Mouse (Mus musculus) embryonic facial prominence, embryonic 13.5 days (tissue): Measurements from ENCODE around the gene Elovl7. TPM values are rescaled to one million over a fixed set of nuclear protein-coding genes. Genes with fewer than 3 reads are reported as not detected.

Source experiments
- ATAC-seq: fragments of 200-750 bp; cut with Nextera tagmentation; 2 replicates; pipeline ENCODE4 v1.8.0; 2017; ENCODE audit warnings: low read depth; ENCODE audit not compliant: insufficient number of reproducible peaks, insufficient read depth, low FRiP score, low TSS enrichment
- H3K27ac ChIP-seq: fragments of 300-500 bp; sonication (generic); 2 replicates; pipeline ENCODE4 v1.5.1; 2015; ENCODE audit warnings: moderate library complexity, mild to moderate bottlenecking, inconsistent platforms
- H3K27me3 ChIP-seq: fragments of 300-500 bp; sonication (generic); 2 replicates; pipeline ENCODE4 v1.6.1; 2015; ENCODE audit warnings: mild to moderate bottlenecking, inconsistent platforms
- H3K36me3 ChIP-seq: fragments of 300-500 bp; sonication (generic); 2 replicates; pipeline ENCODE4 v1.6.1; 2015; ENCODE audit warnings: mild to moderate bottlenecking, inconsistent platforms
- H3K4me1 ChIP-seq: fragments of 300-500 bp; sonication (generic); 2 replicates; pipeline ENCODE4 v1.6.1; 2015; ENCODE audit warnings: inconsistent platforms
- H3K4me2 ChIP-seq: fragments of 300-500 bp; sonication (generic); 2 replicates; pipeline ENCODE4 v1.6.1; 2015; ENCODE audit warnings: moderate library complexity, mild to moderate bottlenecking, inconsistent platforms
- H3K4me3 ChIP-seq: fragments of 300-500 bp; sonication (generic); 2 replicates; pipeline ENCODE4 v1.5.1; 2015; ENCODE audit warnings: mild to moderate bottlenecking, inconsistent platforms
- H3K9ac ChIP-seq: fragments of 300-500 bp; sonication (generic); 2 replicates; pipeline ENCODE4 v1.6.1; 2015; ENCODE audit warnings: mild to moderate bottlenecking, inconsistent platforms
- H3K9me3 ChIP-seq: fragments of 300-500 bp; sonication (generic); 2 replicates; pipeline ENCODE4 v1.6.1; 2016; ENCODE audit warnings: inconsistent platforms
- WGBS: fragments of 180-500 bp; shearing (Covaris S2); methylation state at CpG from one replicate; pipeline ENCODE4 v1.1.7; 2015; ENCODE audit warnings: mixed read lengths; 5-methylcytosine and 5-hydroxymethylcytosine counted together
- polyA plus RNA-seq: library from polyadenylated mRNA; unstranded; fragments of >200 nt; fragmentation: Nextera tagmentation; extraction: Ambion mirVana; gene quantifications from 2 replicates; pipeline ENCODE4 v1.2.1, GENCODE M21; 2015

Elovl7 gene
- polyA plus RNA-seq, result 3.3 and 5.0 TPM in 2 replicates

DNA sequence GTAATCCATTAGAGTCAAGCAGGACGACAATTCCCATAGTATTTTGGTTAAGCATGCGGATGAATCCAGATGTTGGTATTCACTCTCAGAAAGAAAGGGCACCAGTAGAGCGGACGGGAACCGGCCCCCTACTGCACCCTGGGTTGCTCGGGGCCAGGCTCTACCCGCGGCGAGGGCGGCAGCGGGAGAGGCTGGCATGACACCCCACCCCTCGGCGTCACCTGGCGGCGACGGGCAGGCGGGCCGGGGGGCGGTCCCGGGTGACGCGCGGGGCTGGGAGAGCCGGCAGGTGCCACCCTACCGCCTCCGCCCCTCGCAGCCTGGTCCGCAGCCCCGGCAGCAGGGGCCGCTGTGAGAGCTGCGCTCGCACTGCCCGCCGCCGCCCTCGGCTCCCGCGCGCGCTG, at the start of gene Elovl7:
Gene Elovl7 (plus strand): TSS at position 324 of the 404 bp plus-strand sequence.
- H3K36me3 ChIP-seq, result no peaks in the 10 kb centered on the region
- ATAC-seq, result peak; percentile 88
- H3K9ac ChIP-seq, result peak within 1 kb of the TSS; percentile 74
- H3K4me1 ChIP-seq, result peaks cover 12% of the 10 kb centered on the region
- H3K4me3 ChIP-seq, result peak within 1 kb of the TSS; percentile 69
- peak within 1 kb of the TSS; percentile 100 for H3K4me2 ChIP-seq
- peaks cover 49% of the 10 kb centered on the region for H3K27me3 ChIP-seq
- H3K9me3 ChIP-seq, result no peaks in the 10 kb centered on the region
- H3K27ac ChIP-seq, result no peak within 1 kb of the TSS
- 1% methylated on average over 40 of the region's 40 CpGs for WGBS

DNA sequence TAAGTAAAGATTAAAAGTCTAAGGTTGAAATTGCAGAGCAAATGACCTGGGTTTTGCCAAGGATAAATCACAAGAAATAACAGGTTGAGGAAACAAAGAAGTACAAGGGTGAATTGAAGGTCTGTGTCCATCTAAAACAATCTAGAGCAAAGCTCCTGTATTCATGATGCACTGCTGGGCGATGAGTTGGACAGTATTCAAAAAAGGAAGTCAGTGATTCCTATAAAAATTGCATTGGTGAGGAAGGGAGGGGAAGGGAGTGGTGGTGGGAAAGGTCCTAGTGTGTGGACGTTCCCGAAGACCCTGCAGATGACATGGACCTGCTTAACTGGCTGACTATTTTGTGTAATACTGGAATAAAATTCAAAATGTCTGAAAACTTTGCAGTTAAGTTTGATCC, 49.6 kb upstream of the Elovl7 start:
- Histone ChIP-seq H3K9ac (no peak overlapping the region), H3K4me2 (no peak overlapping the region), H3K4me1 (peaks cover 3% of the 10 kb centered on the region), H3K36me3 (peaks cover 15% of the 10 kb centered on the region), H3K27me3 (no peaks in the 10 kb centered on the region), H3K4me3 (no peak overlapping the region), H3K9me3 (no peaks in the 10 kb centered on the region), H3K27ac (no peak overlapping the region)
- no peak for ATAC-seq
- 89% methylated on average over 3 of the region's 3 CpGs for WGBS

DNA sequence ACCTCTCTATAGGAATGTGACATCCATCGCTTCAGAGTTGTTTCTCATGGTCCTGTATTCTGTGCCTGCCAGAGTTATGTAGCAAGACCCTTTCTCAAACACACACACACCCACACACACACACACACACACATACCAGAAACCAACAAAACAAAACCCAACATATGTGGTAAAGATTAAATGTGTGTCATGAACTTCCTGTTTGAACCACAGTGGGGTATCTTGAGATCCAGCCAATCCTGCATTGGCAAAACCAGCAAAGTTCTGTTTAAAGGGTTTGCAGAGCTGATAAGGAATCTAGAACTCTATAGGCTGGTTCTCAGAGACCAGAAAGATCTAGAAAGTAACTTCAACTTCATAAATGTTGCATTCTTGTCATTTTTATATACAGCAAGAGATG, 44.2 kb upstream of the Elovl7 start:
- Histone ChIP-seq H3K9me3 (no peaks in the 10 kb centered on the region), H3K27ac (no peak overlapping the region), H3K9ac (no peak overlapping the region), H3K27me3 (no peaks in the 10 kb centered on the region), H3K36me3 (peaks cover 27% of the 10 kb centered on the region), H3K4me2 (no peak overlapping the region), H3K4me1 (no peaks in the 10 kb centered on the region), H3K4me3 (no peak overlapping the region)
- no peak for ATAC-seq
- whole genome bisulfite sequencing, result 96% methylated on average over 1 of the region's 1 CpGs

DNA sequence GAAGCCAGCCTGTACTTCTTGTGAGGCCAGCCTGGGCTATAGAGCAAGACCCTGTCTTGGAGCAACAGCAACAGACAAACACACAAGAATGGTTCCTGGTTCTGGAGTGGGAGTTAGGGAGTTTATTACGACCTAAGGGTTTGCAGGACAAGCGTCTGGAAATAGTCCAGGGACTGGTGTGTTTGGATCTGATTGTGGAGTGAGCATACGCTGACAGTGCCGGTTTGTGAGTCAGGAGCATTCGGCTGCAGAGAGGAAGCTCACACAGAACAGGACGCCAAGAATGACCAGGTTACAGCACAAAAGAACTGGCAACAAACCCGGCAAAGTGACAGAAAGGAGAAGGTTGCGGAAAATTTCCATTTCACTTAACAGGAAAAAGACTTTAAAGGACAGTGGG, 43.7 kb upstream of the Elovl7 start:
- Histone ChIP-seq H3K4me1 (no peaks in the 10 kb centered on the region), H3K27ac (no peak overlapping the region), H3K9ac (no peak overlapping the region), H3K9me3 (no peaks in the 10 kb centered on the region), H3K4me3 (no peak overlapping the region), H3K36me3 (peaks cover 29% of the 10 kb centered on the region), H3K4me2 (no peak overlapping the region), H3K27me3 (no peaks in the 10 kb centered on the region)
- WGBS, result 91% methylated on average over 8 of the region's 8 CpGs
- no peak for ATAC-seq

DNA sequence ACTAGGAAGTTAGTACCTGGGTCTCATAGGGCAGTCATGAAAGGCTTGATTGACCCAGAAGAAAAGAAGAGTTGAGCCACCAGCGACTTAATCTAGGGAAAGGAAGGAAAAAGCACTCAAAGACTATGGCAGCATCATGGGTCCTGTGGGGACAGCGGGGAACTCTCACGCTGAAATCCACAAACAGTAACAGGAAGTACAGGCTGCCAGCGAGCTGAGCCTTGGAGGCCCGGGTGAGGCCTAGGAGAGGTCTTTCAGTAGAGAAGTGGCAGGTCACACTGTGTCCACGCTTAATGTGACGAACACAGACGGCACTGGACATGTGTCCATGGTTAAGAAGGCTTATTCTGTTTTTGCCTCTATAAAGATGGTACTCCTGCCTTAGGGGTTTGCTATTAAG, 34.6 kb upstream of the Elovl7 start:
- ATAC-seq, result no peak
- Histone ChIP-seq H3K9me3 (no peaks in the 10 kb centered on the region), H3K4me2 (no peak overlapping the region), H3K36me3 (peaks cover 65% of the 10 kb centered on the region), H3K4me3 (no peak overlapping the region), H3K27ac (no peak overlapping the region), H3K27me3 (no peaks in the 10 kb centered on the region), H3K9ac (no peak overlapping the region), H3K4me1 (no peaks in the 10 kb centered on the region)
- WGBS, result 88% methylated on average over 8 of the region's 8 CpGs

DNA sequence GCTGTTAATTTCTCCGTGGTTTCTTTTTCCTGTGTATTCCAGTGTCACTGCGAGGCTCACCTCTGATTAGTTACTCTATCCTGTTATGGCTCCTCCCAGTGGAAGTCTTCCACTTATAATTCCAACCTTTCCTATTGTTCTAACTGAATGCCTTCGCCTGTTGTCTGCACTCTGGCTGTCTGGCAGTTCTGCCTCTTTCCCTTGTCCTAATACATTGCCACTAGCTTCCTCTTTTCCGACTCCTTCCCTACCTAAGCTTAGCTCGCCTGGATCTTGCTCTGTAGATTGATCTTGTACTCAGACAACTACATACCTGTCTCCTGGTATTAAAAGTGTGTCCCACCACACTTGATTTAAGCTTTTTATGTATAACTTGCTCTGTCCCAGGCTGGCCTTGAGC, 33.4 kb upstream of the Elovl7 start:
- no peaks in the 10 kb centered on the region for H3K27me3 ChIP-seq
- H3K9ac ChIP-seq, result no peak overlapping the region
- peaks cover 71% of the 10 kb centered on the region for H3K36me3 ChIP-seq
- H3K4me3 ChIP-seq, result no peak overlapping the region
- H3K4me2 ChIP-seq, result no peak overlapping the region
- 83% methylated on average over 5 of the region's 5 CpGs for WGBS
- H3K27ac ChIP-seq, result no peak overlapping the region
- H3K4me1 ChIP-seq, result no peaks in the 10 kb centered on the region
- H3K9me3 ChIP-seq, result no peaks in the 10 kb centered on the region
- ATAC-seq, result no peak

DNA sequence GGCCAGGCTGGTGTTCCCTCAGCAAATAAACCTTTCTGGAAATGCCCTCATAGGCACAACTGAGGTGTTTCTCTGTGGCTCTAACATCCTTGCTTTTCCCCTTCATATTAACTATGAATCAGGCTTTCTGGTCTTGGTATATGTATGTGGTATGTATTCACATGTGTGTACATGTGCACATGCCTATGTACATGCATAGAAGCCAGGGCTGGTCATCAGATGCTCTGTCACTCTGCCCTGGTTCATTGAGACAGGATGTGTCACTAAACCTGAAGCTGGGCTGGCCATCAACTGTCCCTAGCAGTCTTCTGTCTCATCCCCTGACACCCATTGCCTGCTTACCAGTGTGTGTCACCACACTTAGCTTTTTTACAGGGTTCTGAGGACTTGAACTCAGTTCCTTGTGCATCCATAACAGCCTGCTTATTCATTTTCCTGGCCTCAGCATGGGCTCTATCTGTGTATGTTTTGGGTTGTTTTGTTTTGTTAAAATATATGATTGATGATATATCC, 29.4 kb upstream of the Elovl7 start:
- no peak for ATAC-seq
- Histone ChIP-seq H3K4me1 (no peaks in the 10 kb centered on the region), H3K27ac (no peak overlapping the region), H3K36me3 (peaks cover 63% of the 10 kb centered on the region), H3K27me3 (no peaks in the 10 kb centered on the region), H3K9ac (no peak overlapping the region), H3K4me2 (no peak overlapping the region), H3K4me3 (no peak overlapping the region), H3K9me3 (no peaks in the 10 kb centered on the region)

DNA sequence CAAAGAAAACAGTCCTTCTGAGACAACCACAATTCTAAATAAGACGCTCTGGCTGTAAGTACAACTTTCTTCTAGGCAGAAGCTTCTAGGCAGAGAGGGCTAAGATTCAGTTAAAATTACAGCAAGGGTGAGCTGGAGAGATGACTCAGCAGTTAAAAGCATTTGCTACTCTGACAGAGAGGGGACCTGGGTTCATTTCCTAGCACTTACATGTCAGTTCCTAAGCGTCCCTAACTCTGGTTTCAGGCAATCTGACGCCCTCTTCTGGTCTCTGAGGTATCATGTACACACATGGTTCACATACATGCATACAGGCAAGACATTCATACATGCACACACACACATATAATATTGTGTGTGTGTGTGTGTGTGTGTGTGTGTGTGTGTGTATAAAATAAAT, 28.7 kb upstream of the Elovl7 start:
- Histone ChIP-seq H3K4me1 (no peaks in the 10 kb centered on the region), H3K9ac (no peak overlapping the region), H3K9me3 (no peaks in the 10 kb centered on the region), H3K4me3 (no peak overlapping the region), H3K27me3 (no peaks in the 10 kb centered on the region), H3K36me3 (peaks cover 61% of the 10 kb centered on the region), H3K4me2 (no peak overlapping the region), H3K27ac (no peak overlapping the region)
- no peak for ATAC-seq
- 93% methylated on average over 3 of the region's 3 CpGs for WGBS

DNA sequence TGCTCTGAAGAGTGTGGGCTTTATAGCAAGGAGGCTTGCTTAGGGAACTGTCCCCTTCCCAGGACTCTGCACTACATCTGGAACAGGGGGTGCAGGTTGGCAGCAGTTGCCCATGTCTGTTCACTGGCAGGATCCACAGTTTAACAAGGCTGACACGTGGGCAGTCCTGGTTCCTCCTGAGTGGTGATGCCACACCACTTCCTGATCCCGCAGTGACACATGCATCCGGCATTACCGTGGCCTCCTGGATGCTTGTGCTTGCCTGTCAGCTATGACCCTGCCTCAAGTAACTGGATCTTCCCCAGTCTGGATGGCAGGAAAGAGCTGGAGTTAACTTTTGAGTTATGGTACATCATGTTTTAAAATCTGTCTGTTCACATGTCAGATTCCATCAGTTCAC, 26.2 kb upstream of the Elovl7 start:
- no peak overlapping the region for H3K27ac ChIP-seq
- H3K9me3 ChIP-seq, result no peaks in the 10 kb centered on the region
- no peak for ATAC-seq
- H3K36me3 ChIP-seq, result peaks cover 40% of the 10 kb centered on the region
- H3K4me1 ChIP-seq, result no peaks in the 10 kb centered on the region
- H3K9ac ChIP-seq, result no peak overlapping the region
- H3K27me3 ChIP-seq, result no peaks in the 10 kb centered on the region
- WGBS, result 89% methylated on average over 4 of the region's 4 CpGs
- no peak overlapping the region for H3K4me3 ChIP-seq
- no peak overlapping the region for H3K4me2 ChIP-seq

DNA sequence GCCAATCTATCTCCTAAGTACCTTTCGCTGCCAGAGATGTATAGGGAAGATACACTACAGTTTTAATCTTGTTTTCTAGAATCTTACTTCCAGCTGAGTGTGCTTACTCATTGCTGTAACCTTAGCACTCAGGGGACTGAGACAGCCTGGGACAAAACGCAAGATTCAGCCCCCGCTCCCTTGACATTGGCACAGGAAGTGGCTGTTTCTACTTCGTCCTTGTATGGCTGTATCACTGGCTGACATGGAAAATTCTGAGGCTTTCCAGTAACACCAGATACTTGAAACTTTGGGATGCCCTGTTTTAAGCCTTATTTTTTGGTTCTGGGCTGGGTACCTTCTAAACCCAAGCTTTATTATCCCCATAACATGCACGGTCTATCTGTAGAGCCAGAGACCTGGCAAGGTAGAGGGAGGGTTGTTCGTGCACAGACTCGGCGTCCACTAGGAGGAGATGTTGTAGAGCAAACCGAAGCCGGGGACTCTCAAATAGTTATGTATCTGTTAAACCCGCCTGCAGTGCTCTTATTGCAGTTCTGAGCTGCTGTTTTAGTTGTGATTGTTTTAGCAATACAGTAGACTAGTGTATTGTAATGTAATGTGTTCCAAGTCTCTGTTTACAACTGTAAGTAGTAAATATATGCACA, 23.0 kb upstream of the Elovl7 start:
- H3K36me3 ChIP-seq, result peaks cover 31% of the 10 kb centered on the region
- H3K9me3 ChIP-seq, result no peaks in the 10 kb centered on the region
- no peak for ATAC-seq
- H3K4me2 ChIP-seq, result no peak overlapping the region
- H3K27me3 ChIP-seq, result no peaks in the 10 kb centered on the region
- 56% methylated on average over 11 of the region's 11 CpGs for WGBS
- H3K4me1 ChIP-seq, result no peaks in the 10 kb centered on the region
- no peak overlapping the region for H3K27ac ChIP-seq
- H3K9ac ChIP-seq, result no peak overlapping the region
- H3K4me3 ChIP-seq, result no peak overlapping the region

DNA sequence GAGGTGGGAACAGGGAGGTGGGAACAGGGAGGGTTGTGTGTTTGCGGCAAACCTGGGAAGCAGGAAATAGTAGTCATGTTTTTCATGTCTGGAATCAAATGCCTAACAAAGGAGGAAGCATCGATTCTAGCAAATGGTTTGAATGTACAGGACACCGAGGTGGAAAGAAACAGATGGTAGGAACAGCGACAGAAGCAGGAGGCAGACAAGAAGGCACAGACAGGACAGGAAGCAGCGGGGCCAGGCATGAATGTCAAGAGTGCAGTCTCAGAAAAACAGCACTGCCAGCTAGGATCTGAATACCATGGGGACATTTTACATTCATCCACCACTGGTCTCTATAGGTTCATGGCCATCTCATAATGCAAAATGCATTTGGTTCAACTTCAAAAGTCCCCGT, 18.7 kb upstream of the Elovl7 start:
- Histone ChIP-seq H3K27me3 (no peaks in the 10 kb centered on the region), H3K36me3 (peaks cover 18% of the 10 kb centered on the region; the same call in 1 of the 2 replicates), H3K9me3 (no peaks in the 10 kb centered on the region), H3K9ac (no peak overlapping the region), H3K27ac (no peak overlapping the region), H3K4me2 (no peak overlapping the region), H3K4me1 (no peaks in the 10 kb centered on the region), H3K4me3 (no peak overlapping the region)
- WGBS, result 87% methylated on average over 6 of the region's 6 CpGs
- ATAC-seq, result no peak

DNA sequence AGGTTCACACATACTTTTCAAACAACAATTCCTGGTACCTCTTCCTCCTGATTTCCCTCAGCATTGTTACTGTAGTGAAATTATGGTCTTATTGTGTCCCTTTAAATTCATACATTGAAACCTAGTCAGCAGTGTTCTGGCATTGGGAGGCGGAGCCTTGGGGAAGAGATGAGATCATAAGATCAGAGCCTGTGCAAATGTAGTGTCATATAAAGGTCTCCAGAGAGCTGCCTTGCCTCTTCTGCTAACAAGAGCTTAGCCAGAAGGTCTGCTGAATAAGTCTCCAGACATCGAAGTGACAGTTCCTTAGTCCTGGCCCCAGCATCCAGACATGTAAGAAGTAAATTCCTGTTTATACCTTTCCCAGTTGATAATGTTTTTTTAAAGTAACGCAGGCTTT, 9.3 kb upstream of the Elovl7 start:
- WGBS, result 82% methylated on average over 3 of the region's 3 CpGs
- Histone ChIP-seq H3K27ac (no peak overlapping the region), H3K4me3 (no peak overlapping the region), H3K27me3 (no peaks in the 10 kb centered on the region), H3K4me1 (no peaks in the 10 kb centered on the region), H3K4me2 (no peak overlapping the region), H3K36me3 (no peaks in the 10 kb centered on the region), H3K9ac (no peak overlapping the region), H3K9me3 (no peaks in the 10 kb centered on the region)
- no peak for ATAC-seq
